Mouse (Mus musculus): Measurements from ENCODE around the gene Ano4. TPM values are rescaled to one million over a fixed set of nuclear protein-coding genes. Genes with fewer than 3 reads are reported as not detected.

The Ano4 gene
- not detected for polyA plus RNA-seq (2012; fragmentation: generic; extraction: Trizol)
- long read RNA-seq, experiment 1 = 0 reads
- long read RNA-seq, experiment 2 = 0 reads

GRCm38 (mm10) chr10:89344491-89345195, at the start of gene Ano4:
Gene Ano4, minus strand, starts transcription at chr10:89344762.
- Histone ChIP-seq H3K36me3 (ENCODE audit: control insufficient read depth, insufficient read depth) (no peaks in the 10 kb centered on the region), H3K27me3 (ENCODE audit: control insufficient read depth, insufficient read depth, insufficient read length) (peaks cover 11% of the 10 kb centered on the region), H3K4me3 (ENCODE audit: insufficient read depth, poor library complexity, severe bottlenecking) (no peak within 1 kb of the TSS), H3K79me3 (ENCODE audit: low read depth) (no peaks in the 10 kb centered on the region), H3K79me2 (ENCODE audit: control insufficient read depth, insufficient read depth) (no peaks in the 10 kb centered on the region), H3ac (ENCODE audit: control insufficient read depth, insufficient read length, low read depth) (no peak within 1 kb of the TSS)
- TF ChIP-seq MYOG (IDR thresholded peaks at IDR 0.05; ENCODE audit: control insufficient read depth, extremely low read depth, insufficient read length) (no peak), MAX (IDR thresholded peaks at IDR 0.05) (no peak)

GRCm38 (mm10) chr10:89392687-89393086, 48.1 kb upstream of the Ano4 start:
- H3K4me3 ChIP-seq (ENCODE audit: insufficient read depth, poor library complexity, severe bottlenecking) = no peak overlapping the region

GRCm38 (mm10) chr10:89391571-89392163, 47.1 kb upstream of the Ano4 start:
- peaks cover 4% of the 10 kb centered on the region for H3K27me3 ChIP-seq (ENCODE audit: control insufficient read depth, insufficient read depth, insufficient read length)
- no peaks in the 10 kb centered on the region for H3K79me2 ChIP-seq (ENCODE audit: control insufficient read depth, insufficient read depth)
- H3K79me3 ChIP-seq (ENCODE audit: low read depth) = no peaks in the 10 kb centered on the region
- H3K4me3 ChIP-seq (ENCODE audit: insufficient read depth, poor library complexity, severe bottlenecking) = no peak overlapping the region
- no peaks in the 10 kb centered on the region for H3K36me3 ChIP-seq (ENCODE audit: control insufficient read depth, insufficient read depth)
- TF ChIP-seq USF1 (IDR thresholded peaks at IDR 0.05; ENCODE audit: low read depth) (no peak), MAX (IDR thresholded peaks at IDR 0.05) (no peak), MYOG (IDR thresholded peaks at IDR 0.05; ENCODE audit: control insufficient read depth, extremely low read depth, insufficient read length) (no peak), CTCF (IDR thresholded peaks at IDR 0.05; ENCODE audit: control insufficient read depth, insufficient read depth, insufficient read length) (no peak), FOSL1 (IDR thresholded peaks at IDR 0.05; ENCODE audit: insufficient read depth, low read length, poor library complexity, severe bottlenecking) (no peak), CEBPB (IDR thresholded peaks at IDR 0.05; ENCODE audit: low read depth) (no peak), MYOD1 (IDR thresholded peaks at IDR 0.05; ENCODE audit: control insufficient read depth, insufficient read length, low read depth) (no peak)
- no peak overlapping the region for H3ac ChIP-seq (ENCODE audit: control insufficient read depth, insufficient read length, low read depth)

More at GRCm38 (mm10) chr10:89392687-89393086, 48.1 kb upstream of the Ano4 start:
- Histone ChIP-seq H3ac (ENCODE audit: control insufficient read depth, insufficient read length, low read depth) (no peak overlapping the region), H3K27me3 (ENCODE audit: control insufficient read depth, insufficient read depth, insufficient read length) (peaks cover 2% of the 10 kb centered on the region), H3K79me3 (ENCODE audit: low read depth) (no peaks in the 10 kb centered on the region), H3K36me3 (ENCODE audit: control insufficient read depth, insufficient read depth) (no peaks in the 10 kb centered on the region), H3K79me2 (ENCODE audit: control insufficient read depth, insufficient read depth) (no peaks in the 10 kb centered on the region)
- no peak for TF ChIP-seq USF1 (IDR thresholded peaks at IDR 0.05; ENCODE audit: low read depth)
- TF ChIP-seq FOSL1 (IDR thresholded peaks at IDR 0.05; ENCODE audit: insufficient read depth, low read length, poor library complexity, severe bottlenecking) = no peak

GRCm38 (mm10) chr10:89386461-89386860, 41.9 kb upstream of the Ano4 start:
- Histone ChIP-seq H3K79me2 (ENCODE audit: control insufficient read depth, insufficient read depth) (no peaks in the 10 kb centered on the region), H3K27me3 (ENCODE audit: control insufficient read depth, insufficient read depth, insufficient read length) (peaks cover 4% of the 10 kb centered on the region), H3ac (ENCODE audit: control insufficient read depth, insufficient read length, low read depth) (no peak overlapping the region), H3K79me3 (ENCODE audit: low read depth) (no peaks in the 10 kb centered on the region), H3K36me3 (ENCODE audit: control insufficient read depth, insufficient read depth) (no peaks in the 10 kb centered on the region), H3K4me3 (ENCODE audit: insufficient read depth, poor library complexity, severe bottlenecking) (no peak overlapping the region)
- TF ChIP-seq CEBPB (IDR thresholded peaks at IDR 0.05; ENCODE audit: low read depth) (no peak), MYOD1 (IDR thresholded peaks at IDR 0.05; ENCODE audit: control insufficient read depth, insufficient read length, low read depth) (no peak), MYOG (IDR thresholded peaks at IDR 0.05; ENCODE audit: control insufficient read depth, extremely low read depth, insufficient read length) (no peak), USF1 (IDR thresholded peaks at IDR 0.05; ENCODE audit: low read depth) (no peak), CTCF (IDR thresholded peaks at IDR 0.05; ENCODE audit: control insufficient read depth, insufficient read depth, insufficient read length) (no peak), MAX (IDR thresholded peaks at IDR 0.05) (no peak), FOSL1 (IDR thresholded peaks at IDR 0.05; ENCODE audit: insufficient read depth, low read length, poor library complexity, severe bottlenecking) (no peak)

- TF ChIP-seq USF1 (IDR thresholded peaks at IDR 0.05; ENCODE audit: low read depth) (no peak), FOSL1 (IDR thresholded peaks at IDR 0.05; ENCODE audit: insufficient read depth, low read length, poor library complexity, severe bottlenecking) (no peak), MYOG (IDR thresholded peaks at IDR 0.05; ENCODE audit: control insufficient read depth, extremely low read depth, insufficient read length) (no peak), MAX (IDR thresholded peaks at IDR 0.05) (no peak), MYOD1 (IDR thresholded peaks at IDR 0.05; ENCODE audit: control insufficient read depth, insufficient read length, low read depth) (no peak), CTCF (IDR thresholded peaks at IDR 0.05; ENCODE audit: control insufficient read depth, insufficient read depth, insufficient read length) (peak; percentile 72), CEBPB (IDR thresholded peaks at IDR 0.05; ENCODE audit: low read depth) (no peak)
- Histone ChIP-seq H3K79me2 (ENCODE audit: control insufficient read depth, insufficient read depth) (no peaks in the 10 kb centered on the region), H3K27me3 (ENCODE audit: control insufficient read depth, insufficient read depth, insufficient read length) (peaks cover 13% of the 10 kb centered on the region), H3ac (ENCODE audit: control insufficient read depth, insufficient read length, low read depth) (no peak overlapping the region), H3K79me3 (ENCODE audit: low read depth) (no peaks in the 10 kb centered on the region), H3K4me3 (ENCODE audit: insufficient read depth, poor library complexity, severe bottlenecking) (no peak overlapping the region), H3K36me3 (ENCODE audit: control insufficient read depth, insufficient read depth) (no peaks in the 10 kb centered on the region)
Observed at GRCm38 (mm10) chr10:89383462-89383861, 38.9 kb upstream of the Ano4 start.

- Histone ChIP-seq H3ac (ENCODE audit: control insufficient read depth, insufficient read length, low read depth) (no peak overlapping the region), H3K79me3 (ENCODE audit: low read depth) (no peaks in the 10 kb centered on the region), H3K36me3 (ENCODE audit: control insufficient read depth, insufficient read depth) (no peaks in the 10 kb centered on the region), H3K79me2 (ENCODE audit: control insufficient read depth, insufficient read depth) (no peaks in the 10 kb centered on the region), H3K27me3 (ENCODE audit: control insufficient read depth, insufficient read depth, insufficient read length) (peaks cover 9% of the 10 kb centered on the region), H3K4me3 (ENCODE audit: insufficient read depth, poor library complexity, severe bottlenecking) (no peak overlapping the region)
- TF ChIP-seq MYOG (IDR thresholded peaks at IDR 0.05; ENCODE audit: control insufficient read depth, extremely low read depth, insufficient read length) = no peak
- no peak for TF ChIP-seq USF1 (IDR thresholded peaks at IDR 0.05; ENCODE audit: low read depth)
- TF ChIP-seq MYOD1 (IDR thresholded peaks at IDR 0.05; ENCODE audit: control insufficient read depth, insufficient read length, low read depth) = no peak
- TF ChIP-seq CTCF (IDR thresholded peaks at IDR 0.05; ENCODE audit: control insufficient read depth, insufficient read depth, insufficient read length) = no peak
- no peak for TF ChIP-seq CEBPB (IDR thresholded peaks at IDR 0.05; ENCODE audit: low read depth)
Observed at GRCm38 (mm10) chr10:89377750-89378149, 33.2 kb upstream of the Ano4 start.
